Mouse (Mus musculus) CD4-positive, CD25-positive, alpha-beta regulatory T cell, adult 2 months (primary cell): ENCODE results near the gene Ccdc114.
"Not testable (repeated sequence)": the region's sequence is repeated elsewhere in the genome, so short reads cannot be mapped to it uniquely, and the experiment has no call there.

Experiments
- DNase-seq: peaks from one replicate; pipeline ENCODE4 v3.0.0-alpha.2; 2012; ENCODE audit warnings: low read depth, low spot score

Gene Ccdc114

GRCm38 (mm10) chr7:45917926-45918325, 5.9 kb upstream of the Ccdc114 start:
- no peak for DNase-seq

- peak; percentile 65 for DNase-seq
Measured at GRCm38 (mm10) chr7:45919083-45919671, 4.7 kb upstream of the Ccdc114 start.

GRCm38 (mm10) chr7:45919761-45920160, 4.1 kb upstream of the Ccdc114 start:
- peak; percentile 27 for DNase-seq

GRCm38 (mm10) chr7:45920583-45921241, 3.2 kb upstream of the Ccdc114 start:
- DNase-seq: peak; percentile 48

- peak; percentile 81 for DNase-seq
Measured at GRCm38 (mm10) chr7:45921242-45921621, 2.6 kb upstream of the Ccdc114 start, which contains the start of gene Emp3. Emp3 (minus strand) TSS chr7:45921404.

- no peak for DNase-seq
Measured at GRCm38 (mm10) chr7:45921950-45922600, 1.8 kb upstream of the Ccdc114 start.

- peak; percentile 98 for DNase-seq
Measured at GRCm38 (mm10) chr7:45922928-45923761, 727 bp upstream of the Ccdc114 start.

- peak; percentile 61 for DNase-seq
Measured at GRCm38 (mm10) chr7:45924429-45924816, 551 bp downstream of the Ccdc114 start.

GRCm38 (mm10) chr7:45928626-45929295, 4.9 kb downstream of the Ccdc114 start:
- no peak for DNase-seq

- DNase-seq: no peak
Measured at GRCm38 (mm10) chr7:45929688-45930087, 5.8 kb downstream of the Ccdc114 start.

GRCm38 (mm10) chr7:45933766-45934165, 9.9 kb downstream of the Ccdc114 start:
- DNase-seq: not testable (repeated sequence)

GRCm38 (mm10) chr7:45935114-45935513, 11.2 kb downstream of the Ccdc114 start:
- peak; percentile 91 for DNase-seq

- no peak for DNase-seq
Measured at GRCm38 (mm10) chr7:45939836-45940235, 16.0 kb downstream of the Ccdc114 start.

- no peak for DNase-seq
Measured at GRCm38 (mm10) chr7:45941986-45942385, 18.1 kb downstream of the Ccdc114 start.

- DNase-seq: peak; percentile 33
Measured at GRCm38 (mm10) chr7:45943280-45943679, 19.4 kb downstream of the Ccdc114 start.

GRCm38 (mm10) chr7:45949061-45949460, 25.2 kb downstream of the Ccdc114 start:
- no peak for DNase-seq

GRCm38 (mm10) chr7:45956611-45957010, 32.7 kb downstream of the Ccdc114 start:
- DNase-seq: no peak

- DNase-seq: no peak
Measured at GRCm38 (mm10) chr7:45971831-45972723, 48.2 kb downstream of the Ccdc114 start.

GRCm38 (mm10) chr7:45973271-45973687, 49.4 kb downstream of the Ccdc114 start:
- DNase-seq: no peak

GRCm38 (mm10) chr7:45974103-45974502, 50.2 kb downstream of the Ccdc114 start:
- no peak for DNase-seq
